Mouse (Mus musculus) MEL-GATA-1-ER (cell line): Measurements from ENCODE around the gene Dclk2.

Experiments
- DNase-seq: peaks from one replicate; pipeline ENCODE4 v3.0.0-alpha.2; 2012; ENCODE audit warnings: low read depth; ENCODE audit errors: extremely low read depth

Gene Dclk2

GRCm38 (mm10) chr3:86759834-86760233 is 160.8 kb downstream of the Dclk2 start:
- DNase-seq, result no peak

- no peak for DNase-seq
Observed at GRCm38 (mm10) chr3:86759383-86759782, 161.3 kb downstream of the Dclk2 start.

GRCm38 (mm10) chr3:86758727-86759126 is 161.9 kb downstream of the Dclk2 start:
- DNase-seq, result no peak

DNA sequence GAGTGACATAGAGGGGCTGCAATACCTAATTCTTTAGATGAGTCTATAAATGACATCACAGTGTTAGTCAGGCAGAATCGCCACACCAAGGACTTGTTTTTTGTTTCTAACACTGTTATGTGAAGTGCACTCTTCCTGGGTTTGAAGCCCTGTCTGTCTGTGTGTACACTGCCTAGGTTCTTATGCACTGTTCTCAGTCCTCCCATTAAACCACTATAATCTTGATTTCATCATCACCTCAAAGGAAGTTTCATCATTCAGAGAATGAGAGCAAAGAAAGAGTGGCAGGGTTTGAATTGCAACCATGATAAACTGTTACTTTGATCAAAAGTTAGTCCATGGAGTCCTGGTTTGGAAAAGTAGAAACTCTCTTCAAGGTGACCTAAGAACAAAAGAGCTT is 164.1 kb downstream of the Dclk2 start:
- DNase-seq, result no peak

DNA sequence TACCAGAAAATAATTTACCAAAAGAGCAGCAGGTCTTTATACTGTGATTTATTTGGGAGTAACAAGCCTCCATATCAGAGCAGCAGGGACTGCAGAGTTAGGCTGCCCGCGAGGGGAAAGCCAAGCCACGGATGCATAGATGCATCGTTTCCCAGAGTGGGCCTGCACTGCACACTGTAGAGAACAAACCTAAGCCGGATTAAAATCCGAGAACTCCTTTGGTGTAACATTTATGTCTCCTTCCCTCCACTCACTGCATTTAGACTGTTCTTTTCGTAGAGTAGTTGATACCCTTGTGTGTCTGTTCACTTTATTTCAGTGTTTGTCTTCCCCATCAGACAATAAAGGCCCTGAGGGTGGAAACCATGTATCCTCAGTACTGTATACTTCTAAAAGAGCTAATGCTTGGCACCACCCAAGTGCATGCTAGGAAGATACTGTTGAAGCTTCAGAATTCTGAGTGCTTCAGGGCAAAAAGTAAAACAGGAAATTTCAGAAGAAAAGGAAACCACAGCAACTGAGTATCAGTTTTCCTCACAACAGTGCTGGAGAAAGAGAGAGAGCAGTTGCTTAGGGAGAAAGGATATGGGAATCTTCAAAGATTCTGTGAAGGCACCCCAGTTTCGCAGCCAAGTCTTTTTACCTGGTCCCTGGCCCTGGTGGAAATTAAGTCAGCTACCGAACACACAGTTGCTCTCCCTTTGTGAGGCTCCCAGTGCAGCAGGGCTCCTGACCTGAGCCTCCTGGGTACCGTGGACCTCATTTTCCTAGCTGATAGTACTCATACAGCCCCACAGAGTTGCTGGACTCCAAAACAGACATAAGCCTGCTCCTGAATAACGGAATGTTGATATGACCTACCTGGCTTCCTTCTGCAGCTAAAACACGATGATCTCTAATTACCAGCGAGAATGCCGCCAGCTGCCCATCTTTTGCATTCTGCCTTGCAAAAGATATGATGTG is 165.8 kb downstream of the Dclk2 start:
- DNase-seq, result no peak

DNA sequence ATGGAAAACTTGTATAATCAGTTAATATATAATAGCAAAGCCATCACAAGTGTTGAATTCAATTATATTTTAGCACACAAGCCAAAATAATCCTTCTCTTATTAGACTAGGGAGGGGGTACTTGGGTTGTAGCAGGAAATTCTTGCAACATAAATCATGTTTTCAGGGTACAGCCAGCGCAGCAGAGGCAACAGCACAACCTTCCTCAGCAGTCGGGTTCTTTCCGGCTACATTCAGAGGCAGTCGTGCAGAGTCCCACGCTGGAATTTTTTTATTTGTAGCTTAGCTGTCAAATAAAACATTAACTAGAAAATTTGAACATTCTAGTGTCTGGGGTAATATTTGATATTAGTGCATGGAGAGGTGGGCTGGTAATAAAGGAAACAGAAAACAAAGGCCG is 166.5 kb downstream of the Dclk2 start:
- no peak for DNase-seq

GRCm38 (mm10) chr3:86750652-86751051 is 170.0 kb downstream of the Dclk2 start:
- no peak for DNase-seq

- DNase-seq, result no peak
Observed at GRCm38 (mm10) chr3:86745769-86746512, 174.7 kb downstream of the Dclk2 start.

GRCm38 (mm10) chr3:86745348-86745747 is 175.3 kb downstream of the Dclk2 start:
- no peak for DNase-seq

GRCm38 (mm10) chr3:86739745-86740144 is 180.9 kb downstream of the Dclk2 start:
- no peak for DNase-seq

DNA sequence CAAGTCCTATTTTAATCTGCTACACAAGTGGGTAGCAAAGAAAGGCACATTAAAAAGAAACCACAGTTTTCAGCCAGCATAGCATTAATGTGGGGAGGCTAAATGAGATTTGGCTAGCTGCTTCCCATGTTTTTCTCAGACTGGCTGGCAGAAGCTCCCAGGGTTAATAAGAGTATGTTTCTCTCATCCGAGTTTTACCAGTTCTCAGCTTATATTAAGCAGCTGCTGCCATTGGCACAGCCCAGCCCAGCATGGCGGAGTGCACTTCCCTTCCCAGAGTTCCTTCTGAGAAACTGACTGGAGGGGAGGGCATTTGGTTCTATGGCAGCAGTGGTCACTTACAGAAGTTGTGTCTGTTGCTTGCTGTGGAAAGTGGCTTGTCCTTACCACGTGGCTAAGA is 181.8 kb downstream of the Dclk2 start:
- DNase-seq, result no peak
